Mouse (Mus musculus) erythroid progenitor cell, adult 5-6 weeks (primary cell): ENCODE data around the gene Ccm2. TPM values are rescaled to one million over a fixed set of nuclear protein-coding genes. Genes with fewer than 3 reads are reported as not detected.

Experiments used
- ATAC-seq: replicated peaks from 2 replicates; pipeline ENCODE4 v1.8.0; 2016; ENCODE audit warnings: moderate number of reproducible peaks, mild to moderate bottlenecking, moderate TSS enrichment, inconsistent platforms; ENCODE audit not compliant: poor library complexity, low FRiP score, severe bottlenecking
- total RNA-seq, 2 experiments: library from RNA; stranded (forward) in 1 of 2; stranded (reverse) in 1 of 2; fragments of 150-400 nt in 1 of 2; fragments of 186-747, 209-891 nt in 1 of 2; gene quantifications; 2 replicates each; pipeline versions ENCODE4 v1.2.3 to v1.2.4; 2015 to 2017; ENCODE audit warnings: low replicate concordance in 2 of 2

Ccm2 gene
- total RNA-seq, 2 experiments from 2014 or later, result 9.8 to 30.6 TPM

GRCm38 (mm10) chr11:6638537-6638936 lies 91.8 kb downstream of the Ccm2 start, which contains the start of gene Wap:
TSS of gene Wap (minus strand) at chr11:6638637.
- no peak for ATAC-seq

- no peak for ATAC-seq
These were observed 92.4 kb downstream of the Ccm2 start for GRCm38 (mm10) chr11:6639072-6639471.

- no peak for ATAC-seq
These were observed 97.9 kb downstream of the Ccm2 start for GRCm38 (mm10) chr11:6644566-6644965.

Other genes starting within 250 kb of the Ccm2 start
- gene Zmiz2, start 157.8 kb upstream of the Ccm2 start, total RNA-seq (2015; ENCODE audit: low replicate concordance), result 16.6 and 17.6 TPM in 2 replicates
- gene Zmiz2, start 157.8 kb upstream of the Ccm2 start, total RNA-seq (2017; ENCODE audit: low replicate concordance), result 5.1 and 7.8 TPM in 2 replicates
- 1,149 and 1,152 TPM in 2 replicates for gene Ppia, start 131.4 kb upstream of the Ccm2 start, total RNA-seq (2015; ENCODE audit: low replicate concordance)
- 288 and 328 TPM in 2 replicates for gene Ppia, start 131.4 kb upstream of the Ccm2 start, total RNA-seq (2017; ENCODE audit: low replicate concordance)
- gene H2afv, start 102.4 kb upstream of the Ccm2 start, total RNA-seq (2015; ENCODE audit: low replicate concordance), result 180 and 209 TPM in 2 replicates
- gene H2afv, start 102.4 kb upstream of the Ccm2 start, total RNA-seq (2017; ENCODE audit: low replicate concordance), result 100 and 160 TPM in 2 replicates
- gene Purb, start 71.0 kb upstream of the Ccm2 start, total RNA-seq (2015; ENCODE audit: low replicate concordance), result 40.7 and 50.7 TPM in 2 replicates
- gene Purb, start 71.0 kb upstream of the Ccm2 start, total RNA-seq (2017; ENCODE audit: low replicate concordance), result 41.3 and 43.5 TPM in 2 replicates
- 6.3 and 16.6 TPM in 2 replicates for gene Myo1g, start 25.9 kb upstream of the Ccm2 start, total RNA-seq (2015; ENCODE audit: low replicate concordance)
- 6.3 and 14.6 TPM in 2 replicates for gene Myo1g, start 25.9 kb upstream of the Ccm2 start, total RNA-seq (2017; ENCODE audit: low replicate concordance)
- gene Nacad, start 59.2 kb downstream of the Ccm2 start, total RNA-seq (2015; ENCODE audit: low replicate concordance), result not detected in 2 replicates
- gene Nacad, start 59.2 kb downstream of the Ccm2 start, total RNA-seq (2017; ENCODE audit: low replicate concordance), result 0.98 and 2.7 TPM in 2 replicates
- 10.1 and 21.8 TPM in 2 replicates for gene Tbrg4, start 79.2 kb downstream of the Ccm2 start, total RNA-seq (2015; ENCODE audit: low replicate concordance)
- 3.1 and 9.2 TPM in 2 replicates for gene Tbrg4, start 79.2 kb downstream of the Ccm2 start, total RNA-seq (2017; ENCODE audit: low replicate concordance)
- not detected in 2 replicates for gene Wap, start 91.8 kb downstream of the Ccm2 start, total RNA-seq (2015; ENCODE audit: low replicate concordance)
- not detected in 2 replicates for gene Wap, start 91.8 kb downstream of the Ccm2 start, total RNA-seq (2017; ENCODE audit: low replicate concordance)
- 2.5 TPM in 1 of 2 replicates, not detected in the other for gene Ramp3, start 111.6 kb downstream of the Ccm2 start, total RNA-seq (2015; ENCODE audit: low replicate concordance)
- gene Ramp3, start 111.6 kb downstream of the Ccm2 start, total RNA-seq (2017; ENCODE audit: low replicate concordance), result not detected in 2 replicates